Mouse (Mus musculus) 416B (cell line): ENCODE measurements around the gene Gm11011.
"Not testable (repeated sequence)": the region's sequence is repeated elsewhere in the genome, so short reads cannot be mapped to it uniquely, and the experiment has no call there.

Experiments
- DNase-seq: peaks from one replicate; pipeline ENCODE4 v3.0.0; 2011; ENCODE audit warnings: low read depth

Gm11011 gene

GRCm38 (mm10) chr2:169587645-169588044 lies at the start of gene Gm11011:
Gene Gm11011 (minus strand): TSS chr2:169587745.
- DNase-seq, result not testable (repeated sequence)

- DNase-seq, result no peak
Observed at GRCm38 (mm10) chr2:169636414-169636813, 48.9 kb upstream of the Gm11011 start.

GRCm38 (mm10) chr2:169635428-169635827 lies 47.9 kb upstream of the Gm11011 start:
- DNase-seq, result no peak

GRCm38 (mm10) chr2:169634619-169635382 lies 47.3 kb upstream of the Gm11011 start:
- DNase-seq, result no peak

GRCm38 (mm10) chr2:169633491-169634289 lies 46.1 kb upstream of the Gm11011 start:
- no peak for DNase-seq

- DNase-seq, result no peak
Observed at GRCm38 (mm10) chr2:169632338-169633151, 45.0 kb upstream of the Gm11011 start, which contains the start of gene Tshz2. Gene Tshz2 (plus strand): TSS chr2:169633013.

GRCm38 (mm10) chr2:169630070-169630469 lies 42.5 kb upstream of the Gm11011 start:
- no peak for DNase-seq

GRCm38 (mm10) chr2:169621201-169621710 lies 33.7 kb upstream of the Gm11011 start:
- DNase-seq, result no peak

GRCm38 (mm10) chr2:169615998-169616397 lies 28.5 kb upstream of the Gm11011 start:
- DNase-seq, result no peak

- no peak for DNase-seq
Observed at GRCm38 (mm10) chr2:169614683-169615082, 27.1 kb upstream of the Gm11011 start.

GRCm38 (mm10) chr2:169611557-169611956 lies 24.0 kb upstream of the Gm11011 start:
- no peak for DNase-seq

- no peak for DNase-seq
Observed at GRCm38 (mm10) chr2:169610882-169611281, 23.3 kb upstream of the Gm11011 start.

GRCm38 (mm10) chr2:169609956-169610355 lies 22.4 kb upstream of the Gm11011 start:
- no peak for DNase-seq

- DNase-seq, result no peak
Observed at GRCm38 (mm10) chr2:169607787-169608186, 20.2 kb upstream of the Gm11011 start.

- DNase-seq, result no peak
Observed at GRCm38 (mm10) chr2:169606901-169607678, 19.5 kb upstream of the Gm11011 start.

- DNase-seq, result no peak
Observed at GRCm38 (mm10) chr2:169600163-169600562, 12.6 kb upstream of the Gm11011 start.

- DNase-seq, result no peak
Observed at GRCm38 (mm10) chr2:169599591-169599990, 12.0 kb upstream of the Gm11011 start.

- no peak for DNase-seq
Observed at GRCm38 (mm10) chr2:169597971-169598370, 10.4 kb upstream of the Gm11011 start.

- no peak for DNase-seq
Observed at GRCm38 (mm10) chr2:169597357-169597756, 9.8 kb upstream of the Gm11011 start.

- no peak for DNase-seq
Observed at GRCm38 (mm10) chr2:169593742-169594141, 6.2 kb upstream of the Gm11011 start.

- DNase-seq, result no peak
Observed at GRCm38 (mm10) chr2:169590412-169590811, 2.9 kb upstream of the Gm11011 start.
